Mouse (Mus musculus): ENCODE data around the gene Col15a1. TPM values are rescaled to one million over a fixed set of nuclear protein-coding genes. Genes with fewer than 3 reads are reported as not detected.

Gene Col15a1
- 0.25 TPM in 1 of 2 replicates, not detected in the other for total RNA-seq (2017)

DNA sequence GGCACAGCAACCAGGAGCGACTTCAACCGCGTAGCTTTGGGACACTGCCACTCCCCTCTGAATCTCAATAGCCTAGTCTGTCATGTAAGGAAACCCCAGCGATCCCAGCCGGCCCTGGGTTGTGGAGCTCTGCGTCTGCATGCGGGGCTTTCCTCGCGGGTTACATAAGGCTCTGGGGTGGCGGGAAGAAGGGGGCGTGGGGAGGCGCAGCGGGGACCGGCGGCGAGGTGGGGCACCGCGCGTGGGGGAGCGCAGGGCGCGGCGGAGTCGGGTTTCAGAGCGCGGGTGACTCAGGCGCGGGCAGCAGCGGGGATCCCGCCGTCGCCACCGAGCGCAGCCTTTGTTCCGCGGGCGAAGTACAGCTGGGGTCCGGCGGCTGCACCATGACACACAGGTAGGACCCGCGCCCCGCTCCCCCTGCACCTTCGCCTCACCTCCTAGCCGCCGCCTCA is at the start of gene Col15a1:
Gene Col15a1, plus strand, starts transcription at position 193 of the 452 bp plus-strand sequence.
- no peak for ATAC-seq (ENCODE audit: extremely low read depth, insufficient number of reproducible peaks, low FRiP score, poor library complexity, severe bottlenecking)

DNA sequence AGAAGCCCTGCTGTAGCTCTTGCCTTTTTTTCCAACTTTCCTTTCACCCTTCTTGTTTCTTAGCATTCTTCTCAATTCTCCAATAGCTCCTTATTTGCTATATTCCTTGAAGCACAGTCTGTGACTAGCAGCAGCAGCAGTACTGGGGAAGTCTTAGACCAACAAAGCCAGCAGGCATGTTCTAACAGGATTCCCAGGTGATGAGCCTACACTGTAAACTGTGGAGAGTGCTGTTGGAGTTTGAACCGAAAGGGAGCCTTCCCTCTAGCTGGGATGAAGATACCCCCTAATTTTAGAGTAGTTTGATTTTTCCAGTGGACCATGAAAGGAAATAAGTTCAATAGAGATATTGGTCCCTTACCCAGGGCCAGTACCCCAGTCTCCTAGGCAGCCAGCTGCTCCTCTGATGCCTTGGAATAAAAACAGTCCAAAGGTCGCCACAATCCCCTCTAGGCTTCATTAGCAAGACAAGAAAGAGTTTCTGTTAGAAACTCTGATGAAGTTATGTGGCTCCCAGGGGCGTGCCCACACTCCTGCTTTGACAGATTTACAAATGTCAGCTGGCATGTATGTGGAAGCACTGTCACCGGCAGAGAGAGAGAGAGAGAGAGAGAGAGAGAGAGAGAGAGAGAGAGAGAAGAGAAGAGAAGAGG is 46.7 kb upstream of the Col15a1 start:
- no peak for ATAC-seq (ENCODE audit: extremely low read depth, insufficient number of reproducible peaks, low FRiP score, poor library complexity, severe bottlenecking)

DNA sequence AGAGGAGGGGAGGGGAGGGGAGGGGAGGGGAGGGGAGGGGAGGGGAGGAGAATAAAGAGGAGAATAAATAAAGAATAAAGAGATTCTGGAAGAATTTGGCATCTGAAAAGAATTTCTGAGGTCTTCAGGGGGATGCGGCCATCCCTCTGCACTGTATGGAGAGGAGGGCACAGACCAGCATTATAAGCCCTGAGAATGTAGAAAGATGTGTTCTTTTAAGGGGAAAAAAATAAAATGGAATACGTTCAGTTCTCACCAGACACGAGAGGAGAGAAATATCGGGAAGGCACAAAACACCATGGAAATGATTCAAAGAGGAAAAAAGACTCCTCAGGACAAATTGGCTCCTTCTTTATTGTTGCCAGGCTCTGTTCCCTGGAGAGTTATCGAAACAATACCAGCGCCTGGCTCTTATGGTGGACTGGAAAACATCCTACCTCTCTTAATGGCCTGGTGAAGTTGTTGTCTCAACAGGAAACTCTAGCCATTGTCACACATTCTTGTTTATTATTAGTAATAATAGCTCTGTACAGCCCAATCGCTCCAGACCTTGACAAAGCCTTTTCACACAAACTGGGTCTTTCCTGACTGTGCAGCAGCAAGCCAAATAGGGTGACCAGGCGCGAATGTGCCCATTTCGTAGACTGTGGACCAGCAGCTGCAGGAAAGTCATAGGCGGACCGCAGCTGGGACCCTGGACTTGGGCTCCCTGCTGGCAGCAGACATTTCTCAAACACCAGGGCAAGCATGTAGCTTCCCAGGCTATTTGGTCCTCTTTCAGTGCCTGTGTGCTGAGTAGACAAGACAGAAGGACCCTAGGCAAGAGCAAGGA is 46.0 kb upstream of the Col15a1 start:
- no peak for ATAC-seq (ENCODE audit: extremely low read depth, insufficient number of reproducible peaks, low FRiP score, poor library complexity, severe bottlenecking)

DNA sequence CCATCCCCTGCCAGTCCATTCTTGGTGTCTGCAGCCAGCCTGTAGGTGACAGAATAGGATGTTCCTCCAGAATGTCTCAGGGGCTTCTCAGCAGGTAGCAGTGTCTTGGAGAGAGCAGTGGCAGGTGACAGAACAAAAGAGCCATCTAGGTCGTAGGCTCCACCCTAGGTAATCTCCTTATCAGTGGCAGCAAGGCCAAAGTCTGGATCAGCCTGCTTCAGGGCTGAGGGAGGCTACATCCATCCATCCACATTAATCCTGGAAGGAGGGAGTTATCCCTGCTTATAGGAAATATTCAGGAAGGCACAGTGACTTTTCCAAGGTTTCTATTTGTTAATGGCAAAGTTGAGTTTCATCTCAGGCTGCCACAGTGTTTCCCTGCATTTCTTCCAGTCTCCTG is 35.6 kb upstream of the Col15a1 start:
- ATAC-seq (ENCODE audit: extremely low read depth, insufficient number of reproducible peaks, low FRiP score, poor library complexity, severe bottlenecking), result no peak

DNA sequence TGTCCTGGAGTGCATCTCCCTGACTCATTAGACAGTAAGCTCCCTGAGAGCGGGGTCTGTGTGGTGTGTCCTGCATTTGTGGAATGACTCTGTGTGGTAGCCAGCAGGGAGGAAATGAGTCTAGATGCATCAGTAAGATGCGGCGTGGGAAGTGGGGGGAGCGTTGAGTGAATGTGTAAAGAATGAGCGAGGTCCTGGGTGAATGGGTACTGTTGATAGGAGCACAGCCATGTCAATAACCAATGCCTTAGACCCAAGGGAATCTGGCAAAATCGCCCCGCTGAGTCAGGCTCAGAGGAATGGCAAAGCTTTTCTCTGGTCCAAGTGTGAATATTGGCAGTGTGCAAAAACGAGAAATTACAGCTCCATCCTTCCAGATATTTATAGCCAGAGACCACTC is 30.9 kb upstream of the Col15a1 start:
- ATAC-seq (ENCODE audit: extremely low read depth, insufficient number of reproducible peaks, low FRiP score, poor library complexity, severe bottlenecking), result no peak

DNA sequence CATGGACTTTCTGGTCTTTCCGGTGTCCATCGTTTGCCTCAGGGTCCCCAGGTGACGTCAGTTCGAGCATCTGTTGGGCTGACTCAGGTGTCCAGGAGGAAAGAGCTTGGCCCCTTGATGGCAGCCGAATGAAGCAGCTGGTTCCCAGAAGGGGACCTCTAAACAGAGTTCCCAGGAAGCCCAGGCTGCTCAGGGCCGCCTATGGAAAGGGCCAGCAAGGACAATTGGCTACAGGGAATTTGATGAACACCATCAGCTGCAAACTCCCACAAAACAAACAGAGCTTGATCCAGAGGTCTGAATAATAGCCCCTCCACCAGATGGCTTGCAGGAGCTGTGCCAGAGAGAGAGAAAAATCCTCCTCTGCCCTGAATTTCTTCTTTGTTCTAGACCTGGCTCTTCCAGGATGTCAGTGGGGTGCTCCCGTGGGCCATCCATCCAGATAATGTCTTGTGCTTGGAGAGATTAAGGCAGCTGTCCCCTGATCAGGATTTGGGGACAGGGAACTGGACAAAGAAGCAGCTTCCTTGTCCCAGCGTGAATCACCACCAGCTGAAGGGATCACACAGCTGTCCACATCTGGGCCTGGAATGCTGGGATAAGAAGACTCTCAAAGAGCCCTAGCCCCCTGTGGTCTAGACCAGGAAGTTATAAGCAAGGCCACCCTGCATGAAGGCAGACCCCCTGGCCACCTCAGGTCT is 29.6 kb upstream of the Col15a1 start:
- no peak for ATAC-seq (ENCODE audit: extremely low read depth, insufficient number of reproducible peaks, low FRiP score, poor library complexity, severe bottlenecking)

DNA sequence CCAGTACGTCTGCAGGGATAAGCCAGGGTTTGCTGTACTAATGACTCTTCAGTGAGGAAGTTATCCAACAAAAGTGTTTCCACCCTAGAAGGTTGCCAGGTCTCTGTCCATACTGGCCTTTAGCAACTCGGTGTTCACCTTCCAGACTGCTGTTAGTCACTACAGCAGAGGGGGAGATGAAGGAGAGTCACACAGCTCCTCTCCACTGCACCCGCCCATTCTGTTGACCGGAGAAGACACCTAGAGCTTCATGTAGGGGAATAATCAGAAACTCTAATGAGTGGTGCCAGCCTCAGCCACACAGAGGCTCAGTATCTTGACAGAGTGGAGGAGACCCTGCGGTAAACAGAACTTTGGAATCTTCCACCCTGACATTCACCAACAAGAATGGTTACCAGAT is 28.4 kb upstream of the Col15a1 start:
- no peak for ATAC-seq (ENCODE audit: extremely low read depth, insufficient number of reproducible peaks, low FRiP score, poor library complexity, severe bottlenecking)

DNA sequence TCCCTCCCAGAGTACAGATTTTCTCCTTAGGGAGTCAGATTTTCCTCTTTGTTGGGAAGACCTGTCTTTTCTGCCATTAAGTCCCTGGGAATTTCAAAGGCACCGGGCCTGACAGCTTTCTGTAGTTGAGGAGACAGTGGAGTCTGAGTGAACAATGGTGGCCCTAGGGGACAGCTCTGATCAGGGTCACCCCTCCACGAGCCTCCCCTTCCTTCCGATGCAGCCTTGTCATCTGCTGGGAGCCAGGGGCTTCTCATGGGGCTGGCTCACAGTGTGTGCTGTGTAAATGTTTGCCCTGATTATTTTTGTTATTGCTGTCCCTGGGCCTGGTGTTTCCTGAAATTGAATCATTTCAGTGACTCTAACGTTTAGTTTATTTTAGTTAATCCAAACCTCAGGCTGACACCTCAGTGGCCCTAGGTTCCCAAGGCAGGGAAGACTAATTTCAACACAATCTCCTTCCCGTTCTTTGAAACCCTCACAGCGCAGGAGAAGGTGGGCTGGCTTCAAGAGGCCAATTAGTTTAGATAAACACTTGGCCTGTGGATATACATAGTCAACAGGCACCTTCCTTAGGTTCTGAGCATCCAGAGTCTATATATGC is 23.8 kb upstream of the Col15a1 start:
- ATAC-seq (ENCODE audit: extremely low read depth, insufficient number of reproducible peaks, low FRiP score, poor library complexity, severe bottlenecking), result no peak

DNA sequence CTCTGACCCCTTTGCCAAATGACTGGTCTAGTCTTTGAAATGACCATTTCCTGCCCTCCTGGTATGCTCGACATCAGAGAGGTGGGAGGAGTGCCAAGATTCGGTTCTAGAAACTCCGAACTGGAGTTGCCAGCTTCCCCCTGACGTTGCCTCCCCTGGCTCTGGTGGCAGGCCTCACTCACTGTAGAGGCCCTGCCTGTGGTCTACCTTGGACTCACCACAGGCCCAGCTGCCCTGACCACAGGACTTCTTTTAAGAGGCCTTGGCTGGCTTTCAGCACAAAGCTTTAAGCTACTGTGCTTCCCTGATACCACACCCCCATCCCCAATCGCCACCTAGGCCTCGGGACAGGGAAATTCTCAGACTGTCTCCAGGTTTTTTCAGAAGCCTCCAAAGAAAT is 21.4 kb upstream of the Col15a1 start:
- ATAC-seq (ENCODE audit: extremely low read depth, insufficient number of reproducible peaks, low FRiP score, poor library complexity, severe bottlenecking), result no peak

DNA sequence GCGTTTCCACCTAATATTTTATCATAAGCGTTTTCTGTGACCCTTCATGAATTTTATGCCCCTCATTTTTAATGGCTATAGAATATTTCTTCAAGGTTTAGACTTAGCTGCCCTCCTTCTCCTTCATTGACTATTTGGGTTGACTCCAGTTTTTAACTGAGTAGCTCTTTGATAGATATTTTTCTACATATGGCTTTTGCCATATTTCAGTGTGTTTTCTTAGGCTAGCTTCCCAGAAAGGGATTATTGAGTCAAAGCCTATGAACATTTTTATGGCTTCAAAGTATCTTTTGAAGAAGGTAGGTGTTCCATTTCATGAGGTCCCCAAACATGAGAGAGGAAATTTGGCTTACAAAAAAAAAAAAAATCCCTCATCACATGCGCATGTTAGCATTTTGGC is 11.8 kb upstream of the Col15a1 start:
- ATAC-seq (ENCODE audit: extremely low read depth, insufficient number of reproducible peaks, low FRiP score, poor library complexity, severe bottlenecking), result no peak

DNA sequence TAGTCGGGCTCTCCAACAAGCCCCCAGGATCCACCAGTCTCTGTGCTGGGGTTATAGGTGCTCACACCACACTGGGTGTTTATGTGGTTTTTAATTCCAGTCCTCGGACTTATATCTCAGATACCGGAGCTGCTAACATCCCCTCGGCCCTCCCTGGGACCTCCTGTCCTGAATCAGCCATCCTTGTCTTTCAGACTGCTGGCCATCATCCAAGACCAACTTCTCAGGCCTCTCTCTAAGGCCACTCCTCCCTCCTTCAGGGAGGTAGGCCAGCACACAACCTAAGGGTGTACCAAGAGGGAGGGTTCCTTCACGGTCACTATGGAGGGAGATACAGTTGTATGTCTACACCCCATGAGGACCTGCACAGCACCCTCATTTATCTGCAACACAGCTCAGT is 4.3 kb upstream of the Col15a1 start:
- ATAC-seq (ENCODE audit: extremely low read depth, insufficient number of reproducible peaks, low FRiP score, poor library complexity, severe bottlenecking), result no peak

DNA sequence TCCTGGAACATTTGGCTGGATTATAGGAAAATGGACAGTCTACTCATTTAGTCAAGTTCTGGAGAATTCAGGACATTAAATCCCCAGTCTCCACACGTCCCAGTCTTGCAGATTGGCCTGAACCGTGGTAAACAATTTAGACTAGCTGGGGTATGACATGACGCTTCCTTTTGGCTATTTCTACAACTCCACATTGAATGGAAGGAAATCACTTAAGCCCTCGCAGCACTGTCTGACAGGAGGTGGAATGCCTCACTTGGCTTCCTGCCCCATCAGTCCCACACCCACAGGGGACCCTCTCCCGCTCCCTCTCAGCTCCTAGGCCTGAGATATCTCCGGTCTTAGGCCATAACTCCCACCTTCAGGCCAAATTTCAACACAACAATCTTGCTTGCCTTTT is 2.1 kb upstream of the Col15a1 start:
- ATAC-seq (ENCODE audit: extremely low read depth, insufficient number of reproducible peaks, low FRiP score, poor library complexity, severe bottlenecking), result no peak

DNA sequence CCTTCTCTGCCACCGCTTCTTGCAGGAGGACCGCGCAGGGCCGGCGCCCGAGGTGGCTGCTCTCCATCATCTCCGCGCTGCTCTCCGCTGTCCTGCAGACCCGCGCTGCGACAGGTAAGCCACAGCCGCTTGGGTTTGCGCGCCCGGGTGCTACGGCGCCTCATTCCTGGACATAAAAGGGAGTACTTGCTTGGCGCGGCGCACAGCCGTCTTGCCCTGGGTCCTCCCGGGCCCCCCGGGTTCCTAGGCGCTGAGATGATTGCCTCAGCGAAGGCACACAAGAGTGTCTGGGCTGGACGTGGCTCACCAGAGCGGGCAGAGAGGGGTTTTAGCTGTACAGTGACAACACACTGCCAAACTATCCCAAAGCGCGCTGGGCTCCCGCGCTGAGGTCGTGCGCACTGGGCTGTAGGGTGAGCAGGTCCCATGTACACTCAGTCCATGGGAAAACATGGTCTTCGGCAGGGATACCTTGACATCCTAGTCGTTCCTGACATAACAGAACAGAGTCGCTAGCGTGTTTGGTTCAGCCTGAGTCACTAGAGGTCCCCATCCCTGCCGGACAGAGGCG is 545 bp downstream of the Col15a1 start:
- no peak for ATAC-seq (ENCODE audit: extremely low read depth, insufficient number of reproducible peaks, low FRiP score, poor library complexity, severe bottlenecking)

DNA sequence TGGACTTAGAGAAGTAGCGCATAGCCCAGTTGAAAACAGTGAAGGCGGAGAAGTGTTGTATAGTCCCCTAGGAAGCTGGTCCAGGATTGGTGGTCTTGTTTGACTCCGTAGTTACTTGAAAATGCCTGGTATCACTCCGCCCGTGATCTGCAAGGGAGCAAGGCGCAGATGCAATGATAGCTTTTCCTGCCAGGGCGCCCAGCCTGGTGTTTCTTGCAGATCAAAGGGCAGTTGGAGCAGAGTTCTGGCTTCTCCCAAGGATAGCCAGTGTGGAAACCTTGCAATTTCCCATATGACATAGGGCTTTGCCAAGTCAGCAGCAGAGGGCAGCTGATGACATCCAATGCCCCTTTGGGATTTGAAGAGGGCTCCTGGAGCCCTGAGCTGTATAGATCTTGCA is 1.5 kb downstream of the Col15a1 start:
- no peak for ATAC-seq (ENCODE audit: extremely low read depth, insufficient number of reproducible peaks, low FRiP score, poor library complexity, severe bottlenecking)

DNA sequence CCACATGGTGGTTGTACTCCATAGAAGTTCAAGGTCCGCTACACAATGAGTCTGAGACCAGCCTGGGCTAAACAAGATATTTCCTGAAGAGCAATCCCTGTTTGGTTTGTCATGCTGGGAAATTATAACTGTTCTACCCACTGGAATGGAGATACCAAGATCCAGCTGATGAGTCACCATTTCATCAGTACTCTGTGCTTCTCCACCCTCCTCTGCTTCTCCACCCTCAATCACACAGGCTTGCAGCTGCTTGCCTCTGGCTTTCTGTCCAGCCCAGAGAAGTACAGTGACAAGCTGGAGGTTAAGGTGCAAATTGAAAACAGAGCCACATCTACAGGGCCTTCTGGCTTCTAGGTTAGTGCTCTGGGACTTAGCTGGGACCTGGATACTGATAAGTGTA is 10.9 kb downstream of the Col15a1 start:
- no peak for ATAC-seq (ENCODE audit: extremely low read depth, insufficient number of reproducible peaks, low FRiP score, poor library complexity, severe bottlenecking)

DNA sequence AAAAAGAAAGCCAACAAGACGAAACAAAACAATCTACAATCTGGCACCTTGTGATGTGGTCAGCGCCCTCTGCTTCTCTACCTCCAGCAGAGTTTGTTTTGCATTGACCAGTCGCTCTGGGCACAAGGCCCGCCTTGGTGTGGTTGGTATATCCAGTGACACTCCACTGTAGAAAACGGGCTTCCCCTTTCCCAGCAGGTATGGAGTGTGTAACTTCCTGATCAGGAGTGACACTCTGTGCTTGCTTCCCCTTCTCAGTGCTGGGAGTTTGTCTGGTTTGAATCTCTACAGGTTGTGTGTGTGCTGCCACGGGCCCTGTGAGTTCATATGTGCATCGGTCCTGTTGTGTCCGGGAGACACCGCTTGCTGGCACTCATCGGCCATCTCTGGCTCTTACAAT is 11.4 kb downstream of the Col15a1 start:
- ATAC-seq (ENCODE audit: extremely low read depth, insufficient number of reproducible peaks, low FRiP score, poor library complexity, severe bottlenecking), result 0 out of 2 replicates have a peak, but pooled peaks have one; percentile 25

DNA sequence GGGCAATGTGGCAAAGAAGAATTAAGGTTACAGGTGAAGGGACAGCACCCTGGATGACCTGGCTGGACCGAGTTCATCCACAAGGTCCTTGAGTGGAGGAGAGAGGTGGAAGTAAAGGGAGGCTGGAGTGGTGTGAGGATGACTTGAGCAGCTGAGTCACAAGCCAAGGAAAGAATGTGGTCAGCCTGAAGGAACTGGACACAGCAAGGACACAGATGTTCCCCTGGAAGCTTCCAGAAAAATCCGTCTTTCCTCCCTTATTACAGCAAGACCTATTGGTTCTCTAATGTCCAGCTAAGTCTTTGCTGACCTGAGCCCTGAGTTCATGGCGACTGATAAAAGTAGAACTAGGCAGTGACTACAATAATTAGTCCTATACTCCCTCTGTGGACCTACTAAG is 12.6 kb downstream of the Col15a1 start:
- no peak for ATAC-seq (ENCODE audit: extremely low read depth, insufficient number of reproducible peaks, low FRiP score, poor library complexity, severe bottlenecking)

DNA sequence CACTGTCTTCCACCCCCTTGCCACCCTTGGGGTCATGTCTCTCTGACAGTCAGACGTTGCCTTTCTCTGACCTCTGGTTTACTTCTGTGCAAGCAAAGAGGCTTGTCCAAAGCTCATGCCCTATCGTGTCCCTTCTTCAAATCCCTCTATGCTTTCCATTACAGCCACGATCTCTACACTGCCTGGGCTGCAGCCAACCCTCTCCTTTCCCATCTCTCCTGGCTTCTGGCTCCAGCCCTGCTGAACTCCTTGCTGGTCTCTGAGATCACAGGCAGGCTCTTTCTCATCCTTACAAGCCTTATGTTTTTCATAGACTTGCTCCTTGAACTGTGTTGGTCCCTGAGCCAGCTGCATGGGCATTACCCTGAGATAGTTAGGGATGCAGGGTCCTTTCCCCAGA is 14.2 kb downstream of the Col15a1 start:
- no peak for ATAC-seq (ENCODE audit: extremely low read depth, insufficient number of reproducible peaks, low FRiP score, poor library complexity, severe bottlenecking)

DNA sequence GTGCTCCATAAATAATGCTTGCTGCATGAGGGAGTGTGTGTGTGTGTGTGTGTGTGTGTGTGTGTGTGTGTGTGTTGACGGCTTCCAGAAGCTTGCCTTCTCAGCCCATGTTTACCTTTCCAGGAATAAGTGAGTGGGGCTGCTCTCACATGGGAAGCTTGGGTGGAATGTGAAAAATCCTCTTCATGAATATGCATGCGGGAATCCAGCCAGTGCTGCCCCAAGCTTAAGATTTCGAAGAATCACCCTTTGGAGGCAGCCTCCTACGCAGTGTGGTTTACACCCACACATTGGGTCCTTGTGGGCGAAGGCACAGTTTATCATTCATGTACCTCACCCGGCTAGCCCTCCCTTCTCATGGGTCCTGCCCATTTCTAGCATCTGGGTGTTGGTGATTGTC is 18.0 kb downstream of the Col15a1 start:
- no peak for ATAC-seq (ENCODE audit: extremely low read depth, insufficient number of reproducible peaks, low FRiP score, poor library complexity, severe bottlenecking)

Measured in neutrophil, adult 5-6 weeks (primary cell).